Mouse (Mus musculus): ENCODE measurements around the gene Vmo1.

- TF ChIP-seq GATA1 (IDR thresholded peaks at IDR 0.05; ENCODE audit: low read length), result no peak
- TF ChIP-seq TAL1 (IDR thresholded peaks at IDR 0.05; ENCODE audit: low read length), result no peak
Measured at GRCm38 (mm10) chr11:70525184-70525678, 10.8 kb upstream of the Vmo1 start, which contains the start of gene Psmb6.

Data from erythroblast, embryonic 14.5 days (primary cell).